Mouse (Mus musculus) MEL (cell line): ENCODE results near the gene Cfap58. TPM values are rescaled to one million over a fixed set of nuclear protein-coding genes. Genes with fewer than 3 reads are reported as not detected.

Experiments
- DNase-seq: peaks from one replicate; pipeline ENCODE4 v3.0.0; 2011; ENCODE audit warnings: low read depth, low spot score
- H3K27ac ChIP-seq: 2 replicates; pipeline ENCODE4 v1.5.1; 2012; ENCODE audit warnings: low read depth, mild to moderate bottlenecking, control low read depth, low read length, moderate library complexity; ENCODE audit not compliant: control insufficient read depth
- H3K27me3 ChIP-seq, 2 experiments: fragments of 150-350 bp in 1 of 2; sonication (generic) in 1 of 2; 2 replicates each; pipeline ENCODE4 v1.6.1; 2012; ENCODE audit warnings: low read length in 2 of 2, mild to moderate bottlenecking in 2 of 2, improper control_type of control experiment in 1 of 2, moderate library complexity in 1 of 2; ENCODE audit not compliant: insufficient read depth in 2 of 2, control insufficient read depth in 1 of 2
- H3K36me3 ChIP-seq, 2 experiments: 2 replicates each; pipeline ENCODE4 v1.6.1; 2012 to 2014; ENCODE audit warnings: low read length in 2 of 2, improper control_type of control experiment in 1 of 2, inconsistent platforms in 1 of 2, mild to moderate bottlenecking in 1 of 2; ENCODE audit not compliant: insufficient read depth in 2 of 2, control insufficient read depth in 1 of 2
- H3K4me1 ChIP-seq, 2 experiments: fragments of 150-350 bp in 1 of 2; sonication (generic) in 1 of 2; 2 replicates each; pipeline ENCODE4 v1.6.1; 2012; ENCODE audit warnings: low read length in 2 of 2, improper control_type of control experiment in 1 of 2, mild to moderate bottlenecking in 1 of 2; ENCODE audit not compliant: insufficient read depth in 2 of 2, control insufficient read depth in 1 of 2
- H3K4me3 ChIP-seq, 2 experiments: fragments of 150-350 bp in 1 of 2; sonication (generic) in 1 of 2; 2 replicates each; pipeline ENCODE4 v1.5.1; 2012; ENCODE audit warnings: low read depth in 2 of 2, low read length in 2 of 2, mild to moderate bottlenecking in 2 of 2, moderate library complexity in 2 of 2, control low read depth in 1 of 2, improper control_type of control experiment in 1 of 2; ENCODE audit not compliant: control insufficient read depth in 1 of 2, insufficient read depth in 1 of 2
- H3K79me2 ChIP-seq: 2 replicates; pipeline ENCODE4 v1.6.1; 2012; ENCODE audit warnings: mild to moderate bottlenecking, low read length, moderate library complexity; ENCODE audit not compliant: control insufficient read depth, poor library complexity, insufficient read depth
- H3K9ac ChIP-seq: 2 replicates; pipeline ENCODE4 v1.6.1; 2012; ENCODE audit warnings: low read depth, mild to moderate bottlenecking, control low read depth, low read length, moderate library complexity; ENCODE audit not compliant: control insufficient read depth, poor library complexity, severe bottlenecking
- H3K9me3 ChIP-seq: fragments of 150-350 bp; sonication (generic); replicated peaks from 2 replicates; pipeline ENCODE4 v1.6.1; 2012; ENCODE audit warnings: mild to moderate bottlenecking, low read length, improper control_type of control experiment, moderate library complexity; ENCODE audit not compliant: insufficient read depth
- CHD1 ChIP-seq: IDR thresholded peaks from 2 replicates; pipeline ENCODE4 v1.6.1; 2012; ENCODE audit warnings: low read depth, mild to moderate bottlenecking, inconsistent platforms, low read length, improper control_type of control experiment
- CTCF ChIP-seq, 3 experiments: IDR thresholded peaks in 2 of 3; conservative IDR thresholded peaks in 1 of 3; 2 replicates each; pipeline ENCODE4 v1.5.1; 2011 to 2012; ENCODE audit warnings: low read length in 3 of 3, low read depth in 2 of 3, mild to moderate bottlenecking in 2 of 3, improper control_type of control experiment in 1 of 3, inconsistent platforms in 1 of 3, mixed read lengths in 1 of 3, moderate library complexity in 1 of 3; ENCODE audit not compliant: control insufficient read depth in 1 of 3, insufficient read depth in 1 of 3, poor library complexity in 1 of 3, severe bottlenecking in 1 of 3
- E2F4 ChIP-seq: IDR thresholded peaks from 2 replicates; pipeline ENCODE4 v1.6.1; 2011; ENCODE audit warnings: low read depth, low read length, improper control_type of control experiment, borderline replicate concordance
- ELF1 ChIP-seq: IDR thresholded peaks from 2 replicates; pipeline ENCODE4 v1.6.1; 2014; ENCODE audit warnings: low read depth, mild to moderate bottlenecking, inconsistent platforms, low read length, improper control_type of control experiment, moderate library complexity
- ETS1 ChIP-seq: IDR thresholded peaks from 2 replicates; pipeline ENCODE4 v1.6.1; 2012; ENCODE audit warnings: low read depth, mild to moderate bottlenecking, inconsistent platforms, low read length, improper control_type of control experiment, moderate library complexity
- GABPA ChIP-seq: IDR thresholded peaks from 2 replicates; pipeline ENCODE4 v1.6.1; 2012; ENCODE audit warnings: low read depth, mild to moderate bottlenecking, inconsistent platforms, low read length, improper control_type of control experiment, moderate library complexity
- HCFC1 ChIP-seq: IDR thresholded peaks from 2 replicates; pipeline ENCODE4 v1.6.1; 2012; ENCODE audit warnings: low read depth, mild to moderate bottlenecking, inconsistent platforms, low read length, improper control_type of control experiment, moderate library complexity
- KAT2A ChIP-seq: conservative IDR thresholded peaks from 2 replicates; pipeline ENCODE4 v1.6.1; 2012; ENCODE audit warnings: low read depth, low read length, improper control_type of control experiment, inconsistent platforms
- MXI1 ChIP-seq: IDR thresholded peaks from 2 replicates; pipeline ENCODE4 v1.6.1; 2011; ENCODE audit warnings: mild to moderate bottlenecking, low read depth, low read length, improper control_type of control experiment
- MYB ChIP-seq: IDR thresholded peaks from 2 replicates; pipeline ENCODE4 v1.6.1; 2011; ENCODE audit warnings: mild to moderate bottlenecking, low read depth, low read length, improper control_type of control experiment
- RCOR1 ChIP-seq: IDR thresholded peaks from 2 replicates; pipeline ENCODE4 v1.6.1; 2012; ENCODE audit warnings: low read depth, mild to moderate bottlenecking, inconsistent platforms, low read length, improper control_type of control experiment
- SMC3 ChIP-seq: IDR thresholded peaks from 2 replicates; pipeline ENCODE4 v1.6.1; 2011; ENCODE audit warnings: low read depth, low read length, improper control_type of control experiment
- TBP ChIP-seq: IDR thresholded peaks from 2 replicates; pipeline ENCODE4 v1.8.0; 2011; ENCODE audit warnings: low read depth, low read length, improper control_type of control experiment
- TCF12 ChIP-seq: IDR thresholded peaks from 2 replicates; pipeline ENCODE4 v1.6.1; 2014; ENCODE audit warnings: low read depth, mild to moderate bottlenecking, inconsistent platforms, low read length, improper control_type of control experiment, moderate library complexity
- USF1 ChIP-seq: IDR thresholded peaks from 2 replicates; pipeline ENCODE4 v1.6.1; 2014; ENCODE audit warnings: low read depth, mild to moderate bottlenecking, inconsistent platforms, low read length, improper control_type of control experiment, moderate library complexity
- ZC3H11A ChIP-seq: IDR thresholded peaks from 2 replicates; pipeline ENCODE4 v1.6.1; 2012; ENCODE audit warnings: low read depth, mild to moderate bottlenecking, inconsistent platforms, low read length, improper control_type of control experiment
- ZMIZ1 ChIP-seq: IDR thresholded peaks from 2 replicates; pipeline ENCODE4 v1.6.1; 2012; ENCODE audit warnings: low read depth, mild to moderate bottlenecking, inconsistent platforms, low read length, improper control_type of control experiment, moderate library complexity
- ZNF384 ChIP-seq: IDR thresholded peaks from 2 replicates; pipeline ENCODE4 v1.6.1; 2012; ENCODE audit warnings: low read depth, mild to moderate bottlenecking, inconsistent platforms, low read length, improper control_type of control experiment
- polyA plus RNA-seq, 2 experiments: library from polyadenylated mRNA; stranded (reverse) in 1 of 2; unstranded in 1 of 2; fragments of >175 nt in 1 of 2; fragments of >200 nt in 1 of 2; gene quantifications; 2 replicates each; pipeline versions ENCODE4 v1.2.1 to v1.2.4; 2012; ENCODE audit warnings: low replicate concordance in 2 of 2, low read depth in 1 of 2; ENCODE audit not compliant: insufficient read length in 2 of 2, insufficient read depth in 1 of 2, missing spikeins in 1 of 2
- total RNA-seq: library from RNA; depleted of rRNA; stranded (reverse); fragments of 300-350 nt; gene quantifications from 2 replicates; pipeline ENCODE4 v1.2.3, GENCODE M21; 2012

The Cfap58 gene
- total and polyA plus RNA-seq, 3 experiments, result not detected

DNA sequence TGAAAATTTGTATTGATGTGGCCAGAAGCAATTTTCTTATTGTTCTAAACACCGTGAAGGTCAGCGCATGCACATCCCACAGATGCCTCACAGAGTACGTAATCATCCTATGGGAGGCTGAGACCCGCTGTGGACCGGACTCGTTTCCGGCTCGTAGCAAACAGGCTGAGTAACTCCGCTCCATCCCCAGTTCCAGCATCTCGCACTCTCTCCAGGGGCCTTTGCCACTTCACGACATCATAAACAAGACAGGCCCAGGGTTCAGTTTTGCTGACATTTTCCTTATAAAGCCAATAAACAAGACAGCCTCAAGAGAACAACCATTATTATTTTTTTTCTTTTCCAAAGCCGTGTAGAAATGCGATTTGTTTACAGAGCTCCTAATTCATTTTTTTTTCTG is 82.6 kb downstream of the Cfap58 start:
- no peak overlapping the region for H3K4me3 ChIP-seq
- no peak overlapping the region for H3K27ac ChIP-seq
- no peaks in the 10 kb centered on the region for H3K9me3 ChIP-seq
- no peak overlapping the region for H3K9ac ChIP-seq
- no peaks in the 10 kb centered on the region for H3K79me2 ChIP-seq
- no peaks in the 10 kb centered on the region for H3K27me3 ChIP-seq
- no peaks in the 10 kb centered on the region for H3K4me1 ChIP-seq
- TF ChIP-seq ELF1 (no peak), ZC3H11A (no peak), HCFC1 (no peak), MXI1 (no peak), GABPA (no peak), E2F4 (no peak), USF1 (no peak), TCF12 (no peak), ZMIZ1 (no peak), KAT2A (no peak), CTCF (IDR thresholded peaks at IDR 0.05 in 2 of 3, conservative IDR thresholded peaks at IDR 0.05 in 1 of 3; ENCODE audit: control insufficient read depth in 1 of 3, insufficient read depth in 1 of 3, low read depth in 2 of 3, low read length in 3 of 3, poor library complexity in 1 of 3, severe bottlenecking in 1 of 3) (no peak)
- H3K36me3 ChIP-seq, result no peaks in the 10 kb centered on the region
- DNase-seq, result no peak

- no peak for DNase-seq
- TF ChIP-seq MYB (no peak), HCFC1 (no peak), USF1 (no peak), ZC3H11A (no peak), ZNF384 (no peak), CHD1 (no peak), TBP (no peak), SMC3 (no peak), RCOR1 (no peak), ETS1 (no peak)
- TF ChIP-seq, all 39 proteins: peak for 0
These were observed 84.0 kb downstream of the Cfap58 start for GRCm38 (mm10) chr19:48021435-48021834.

More at GRCm38 (mm10) chr19:48021435-48021834, 84.0 kb downstream of the Cfap58 start:
- Histone ChIP-seq H3K36me3 (no peaks in the 10 kb centered on the region), H3K9me3 (no peaks in the 10 kb centered on the region), H3K4me1 (no peaks in the 10 kb centered on the region), H3K4me3 (no peak overlapping the region), H3K79me2 (no peaks in the 10 kb centered on the region), H3K9ac (no peak overlapping the region), H3K27me3 (no peaks in the 10 kb centered on the region), H3K27ac (no peak overlapping the region)
